Mouse (Mus musculus): ENCODE measurements around the gene Dnajc2.

The Dnajc2 gene

DNA sequence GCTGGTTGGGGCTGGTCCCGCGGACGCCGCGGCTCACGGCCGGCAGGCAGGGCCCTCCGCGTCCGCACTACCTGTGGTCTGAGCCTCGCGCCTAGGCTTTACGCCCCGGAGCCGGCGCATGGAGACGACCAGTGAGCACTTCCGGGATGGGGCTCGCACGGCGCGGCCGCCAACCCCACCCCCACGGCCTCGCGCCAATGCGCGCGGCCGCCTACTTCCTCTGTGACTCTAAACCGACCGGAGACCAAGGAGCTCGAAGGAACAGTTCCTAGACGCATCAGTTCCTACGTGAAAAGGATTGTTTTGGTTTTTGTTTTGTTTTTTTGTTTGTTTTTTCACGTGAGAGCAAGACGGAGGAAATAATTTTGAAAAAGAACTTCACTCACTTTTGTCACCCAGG lies at the start of gene Dnajc2, which contains the start of gene Psmc2:
Dnajc2 (minus strand) TSS at position 199 of the 400 bp plus-strand sequence.
Psmc2 (plus strand) TSS at position 231 of the 400 bp plus-strand sequence.
- DNase-seq (ENCODE audit: low spot score in 2 of 2) = peak; percentile 82 to 91

GRCm38 (mm10) chr5:21831761-21832160 lies 46.7 kb upstream of the Dnajc2 start:
- no peak for DNase-seq (ENCODE audit: low spot score in 2 of 2)

DNA sequence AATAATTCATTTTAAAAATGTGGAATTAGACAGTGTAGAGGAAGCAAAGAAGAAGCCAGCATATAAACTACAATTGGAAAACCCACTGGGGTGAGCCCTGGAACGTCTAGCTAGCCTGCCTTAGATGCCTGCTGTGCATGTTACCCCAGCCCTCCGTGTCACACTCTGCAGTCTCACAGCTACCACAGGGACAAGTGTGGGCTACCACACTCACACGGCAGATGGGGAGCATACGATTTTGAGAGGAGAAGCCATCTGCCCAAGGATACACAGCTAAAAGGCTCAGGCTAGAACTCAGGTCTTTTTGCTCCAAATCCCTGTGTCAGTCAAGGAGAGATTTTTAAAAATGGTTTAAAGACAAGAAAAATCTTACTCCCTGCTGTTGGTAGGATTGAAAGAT lies 43.8 kb upstream of the Dnajc2 start:
- no peak for DNase-seq (ENCODE audit: low spot score in 2 of 2)

GRCm38 (mm10) chr5:21827643-21828042 lies 42.6 kb upstream of the Dnajc2 start:
- DNase-seq (ENCODE audit: low spot score in 2 of 2) = no peak

GRCm38 (mm10) chr5:21826370-21826769 lies 41.3 kb upstream of the Dnajc2 start:
- DNase-seq (ENCODE audit: low spot score in 2 of 2) = no peak

- peak; percentile 42 to 76 for DNase-seq (ENCODE audit: low spot score in 2 of 2)
Observed at GRCm38 (mm10) chr5:21813994-21814393, 28.9 kb upstream of the Dnajc2 start.

DNA sequence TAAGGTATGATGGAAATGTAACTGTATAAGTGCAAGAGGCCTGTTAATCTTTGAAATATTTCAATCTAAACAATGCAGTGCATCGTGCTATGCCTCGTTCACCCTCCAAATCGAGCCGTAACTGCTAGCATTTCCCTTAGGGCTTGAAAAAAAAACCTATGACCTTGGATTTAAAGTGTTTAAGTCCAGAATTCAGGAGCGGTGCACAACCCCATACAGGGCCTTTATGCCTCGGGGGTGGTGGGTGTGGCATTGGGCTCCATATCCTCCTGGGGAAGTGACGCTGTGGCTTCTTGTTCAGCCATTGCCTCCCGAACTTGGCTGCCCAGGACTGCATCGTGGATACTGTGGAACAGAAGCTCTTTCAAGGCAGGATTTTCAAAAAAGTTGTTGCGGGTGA lies 25.9 kb upstream of the Dnajc2 start:
- DNase-seq (ENCODE audit: low spot score in 2 of 2) = no peak

- DNase-seq (ENCODE audit: low spot score in 2 of 2) = no peak
Observed at GRCm38 (mm10) chr5:21804837-21805236, 19.8 kb upstream of the Dnajc2 start.

GRCm38 (mm10) chr5:21803691-21804188 lies 18.7 kb upstream of the Dnajc2 start:
- no peak for DNase-seq (ENCODE audit: low spot score in 2 of 2)

GRCm38 (mm10) chr5:21802907-21803306 lies 17.9 kb upstream of the Dnajc2 start:
- DNase-seq (ENCODE audit: low spot score in 2 of 2) = no peak

DNA sequence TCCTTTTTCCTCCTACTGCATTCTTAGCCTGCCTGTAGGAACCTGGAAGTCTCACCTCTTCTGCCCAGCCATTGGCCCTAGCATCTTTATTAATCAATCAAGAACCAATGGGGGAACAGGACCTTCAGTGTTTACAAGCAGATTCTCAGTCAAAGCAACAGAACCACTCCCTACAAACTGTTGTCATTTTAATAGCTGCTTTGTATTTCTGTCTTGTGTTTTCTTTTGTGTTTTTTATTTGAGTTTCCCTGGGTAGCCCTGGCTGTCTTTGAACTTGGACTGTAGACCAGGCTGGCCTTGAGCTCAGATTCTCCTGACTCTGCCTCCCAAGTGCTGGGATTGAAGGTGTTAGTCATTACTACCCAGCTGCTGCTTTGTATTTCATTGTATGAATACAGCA lies 7.1 kb upstream of the Dnajc2 start:
- no peak for DNase-seq (ENCODE audit: low spot score in 2 of 2)

DNA sequence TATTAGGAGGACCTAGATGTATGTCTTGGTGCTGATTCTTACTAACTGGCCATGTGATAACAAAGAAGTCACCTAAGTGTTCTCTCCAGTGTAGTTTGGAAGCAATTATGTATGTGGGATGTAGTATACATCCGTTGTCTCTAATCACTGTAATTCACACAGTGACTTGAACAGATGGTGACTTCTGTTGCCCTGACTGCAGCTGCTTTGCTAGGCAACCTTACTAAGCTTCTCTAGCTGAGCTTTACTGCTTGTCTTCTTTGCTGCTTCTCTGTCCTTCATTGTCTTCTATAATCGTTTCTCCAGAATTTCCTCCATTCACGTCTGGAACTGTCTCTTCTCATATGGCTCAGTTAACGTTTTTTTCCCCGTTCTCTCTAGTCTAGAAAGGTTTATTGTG lies 4.0 kb upstream of the Dnajc2 start:
- DNase-seq (ENCODE audit: low spot score in 2 of 2) = no peak

DNA sequence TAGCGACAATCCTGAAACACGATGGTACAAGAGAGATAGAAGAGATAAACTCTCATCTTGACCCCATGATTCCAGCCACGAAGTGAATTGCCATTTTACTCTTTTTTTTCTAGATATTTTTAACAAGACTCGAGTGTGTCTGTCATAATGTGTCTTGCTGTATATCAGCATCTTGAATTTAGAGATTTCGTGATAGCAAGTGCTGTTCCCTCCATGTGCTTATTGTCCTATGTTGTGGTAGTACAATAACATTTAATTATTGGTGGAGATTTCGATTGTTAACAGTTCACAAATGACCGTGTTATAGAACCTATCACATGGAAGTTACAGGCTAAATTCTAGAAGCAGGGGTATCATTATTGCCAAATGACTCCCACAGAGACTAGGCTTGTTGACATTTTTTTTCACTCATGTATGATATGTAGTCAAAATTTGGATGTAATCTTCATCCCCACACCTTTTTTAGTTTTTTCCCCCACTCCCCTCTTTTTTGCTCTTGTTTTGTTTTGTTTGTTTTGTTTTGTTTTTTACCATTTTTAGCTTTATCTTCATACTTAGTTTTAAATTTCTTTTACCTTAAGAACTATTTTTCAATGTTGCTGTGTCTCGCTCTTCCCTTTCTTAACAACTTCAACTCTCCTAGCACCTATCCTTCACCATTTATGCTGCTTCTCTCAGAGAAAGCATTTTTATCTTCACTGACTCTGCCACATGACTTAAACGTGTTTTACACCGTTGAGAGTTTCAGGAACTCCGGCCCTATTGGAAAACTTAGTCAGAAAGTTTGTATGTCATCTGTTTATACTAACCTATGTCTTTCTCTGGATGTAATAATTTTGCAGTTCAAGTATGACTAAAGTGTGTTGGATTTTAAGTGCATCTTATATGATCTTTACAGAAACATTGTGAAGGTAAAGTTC lies 2.4 kb upstream of the Dnajc2 start:
- DNase-seq (ENCODE audit: low spot score in 2 of 2) = no peak

DNA sequence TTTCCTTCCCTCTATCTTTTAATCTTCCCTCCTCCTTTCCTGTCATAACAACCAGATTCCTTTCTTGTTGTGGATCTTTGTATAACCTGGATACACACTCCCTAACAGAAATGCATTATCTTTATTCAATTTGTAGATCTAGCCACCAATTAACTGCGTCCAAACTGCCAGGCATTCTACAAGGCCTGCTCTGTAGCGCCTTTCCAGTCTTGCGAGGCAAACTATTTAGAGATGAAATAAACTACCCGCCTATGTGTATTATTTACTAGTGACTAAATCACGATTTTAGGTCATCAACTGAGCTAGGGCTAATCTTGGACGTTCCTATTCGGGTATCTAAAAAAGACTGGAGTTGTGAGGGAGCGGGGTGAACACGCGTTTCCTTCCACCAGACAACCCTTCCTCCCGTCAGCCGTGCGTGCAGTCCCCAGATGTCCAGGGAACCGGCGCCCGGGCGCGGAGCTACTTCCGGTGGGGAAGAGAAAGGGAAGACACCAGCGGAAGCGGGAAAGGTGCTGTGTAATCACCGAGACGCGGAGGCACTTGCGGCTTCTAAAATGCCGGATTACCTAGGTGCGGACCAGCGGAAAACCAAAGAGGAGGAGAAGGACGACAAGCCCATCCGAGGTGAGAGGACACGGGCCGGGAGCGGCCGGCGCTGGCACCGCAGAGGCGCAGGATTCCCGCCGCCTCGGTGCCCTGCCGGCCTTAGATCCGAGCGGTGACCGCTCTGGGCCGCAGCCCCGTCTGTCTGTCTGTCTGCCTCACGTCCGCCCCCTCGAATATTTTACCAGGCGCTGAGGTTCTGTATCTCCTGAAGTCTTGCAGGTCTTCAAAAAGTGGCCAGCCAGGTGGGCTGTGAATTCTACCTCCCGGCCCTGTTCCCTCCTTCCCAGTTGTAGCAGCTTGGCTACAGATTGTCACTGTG lies 1.5 kb upstream of the Dnajc2 start:
- peak; percentile 90 to 93 for DNase-seq (ENCODE audit: low spot score in 2 of 2)

DNA sequence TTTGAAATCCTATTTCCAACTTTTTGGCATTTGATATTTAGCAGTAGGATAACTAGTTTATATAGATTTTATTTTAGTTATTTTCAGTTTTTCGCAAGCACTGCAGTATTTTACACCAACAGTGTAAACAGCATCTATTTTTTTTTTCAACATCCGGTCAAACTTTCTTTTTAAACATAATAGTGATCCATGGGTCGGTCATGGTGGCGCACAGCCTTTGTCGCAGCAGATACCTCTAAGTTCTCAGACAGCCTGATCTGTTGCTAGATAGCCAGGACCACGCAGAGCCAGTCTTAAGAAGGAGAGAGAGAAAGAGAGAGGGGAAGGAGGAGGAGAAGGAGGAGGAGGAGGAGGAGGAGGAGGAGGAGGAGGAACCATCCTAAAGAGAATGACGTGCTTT lies 725 bp upstream of the Dnajc2 start:
- peak; percentile 25 to 26 for DNase-seq (ENCODE audit: low spot score in 2 of 2)

GRCm38 (mm10) chr5:21784161-21785052 lies 644 bp downstream of the Dnajc2 start:
- peak; percentile 20 to 48 for DNase-seq (ENCODE audit: low spot score in 2 of 2)

- no peak for DNase-seq (ENCODE audit: low spot score in 2 of 2)
Observed at GRCm38 (mm10) chr5:21776491-21776890, 8.6 kb downstream of the Dnajc2 start.

- no peak for DNase-seq (ENCODE audit: low spot score in 2 of 2)
Observed at GRCm38 (mm10) chr5:21769841-21770240, 15.2 kb downstream of the Dnajc2 start.

DNA sequence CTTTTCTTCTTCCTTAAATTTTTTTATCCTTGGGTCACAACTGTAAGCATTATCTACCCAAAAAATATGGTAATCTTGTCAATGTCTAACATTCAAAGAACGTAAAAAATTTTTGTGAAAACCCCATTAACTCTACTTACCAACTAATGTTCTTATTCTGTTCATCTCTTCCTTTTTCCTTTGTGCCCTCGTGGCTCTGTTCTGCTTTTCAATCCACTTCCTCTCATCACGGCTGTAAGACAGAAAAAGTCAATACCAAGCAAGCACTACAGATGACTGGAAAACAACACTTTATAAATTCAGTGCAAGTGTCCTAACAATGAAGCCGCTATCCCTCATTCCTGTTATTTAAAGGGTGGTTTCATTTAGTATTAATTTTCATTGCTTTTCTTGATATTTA lies 16.5 kb downstream of the Dnajc2 start:
- DNase-seq (ENCODE audit: low spot score in 2 of 2) = no peak

DNA sequence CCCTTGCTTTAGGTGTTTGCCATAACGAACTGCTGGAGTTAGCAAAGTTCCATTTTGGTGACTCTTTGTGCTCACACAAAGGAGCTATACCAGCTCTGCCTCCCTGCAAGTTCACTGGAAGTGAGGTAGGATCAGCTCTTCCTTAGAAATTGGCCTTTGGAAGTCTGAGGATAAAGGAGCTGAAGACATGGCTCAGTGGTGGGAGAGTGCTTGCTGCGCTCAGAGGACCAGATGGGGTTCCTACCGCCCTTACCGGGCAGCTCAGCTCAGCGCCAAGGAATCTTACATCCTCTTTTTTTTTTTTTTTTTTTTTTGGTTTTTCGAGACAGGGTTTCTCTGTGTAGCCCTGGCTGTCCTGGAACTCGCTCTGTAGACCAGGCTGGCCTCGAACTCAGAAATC lies 39.1 kb downstream of the Dnajc2 start:
- no peak for DNase-seq (ENCODE audit: low spot score in 2 of 2)

GRCm38 (mm10) chr5:21744651-21745050 lies 40.4 kb downstream of the Dnajc2 start:
- DNase-seq (ENCODE audit: low spot score in 2 of 2) = no peak
